In genomic region chr5:147189156-147189555, GRCm38 (mm10) we compare ENCODE assay signal across 10 mouse cellular contexts. TPM values are rescaled to one million over a fixed set of nuclear protein-coding genes. Genes with fewer than 3 reads are reported as not detected.
DNase-seq lines count a peak whose midpoint lies in the region; ATAC-seq lines count a peak whose summit lies in the region.
"Had no signal": no experiment of that assay in that cellular context is flagged by ENCODE, and none has a peak within 500 bp of the region (broad histone marks: within the 10 kb centered on the region; RNA-seq: fewer than 3 reads in every experiment).

No protein-coding gene starts in this region.

- H3K27me3 ChIP-seq in heart, embryonic 12.5 days (replicated peaks) = peaks cover 95% of the 10 kb centered on the region
- peaks cover 92% of the 10 kb centered on the region for H3K27me3 ChIP-seq in hindbrain, embryonic 14.5 days (ENCODE audit: control insufficient read depth, insufficient read depth, low read length)
- H3K27me3 ChIP-seq in midbrain, embryonic 14.5 days (ENCODE audit: control insufficient read depth, insufficient read depth, low read length) = peaks cover 86% of the 10 kb centered on the region

- peak overlapping the region; percentile 44 for H3K4me3 ChIP-seq in heart, embryonic 12.5 days
- H3K4me3 ChIP-seq in brown adipose tissue, adult 24 weeks (ENCODE audit: insufficient read depth, low read depth, low read length) = peak overlapping the region; percentile 34; the same call in 1 of the 2 replicates
- H3K4me3 ChIP-seq in hindbrain, embryonic 14.5 days (replicated peaks; ENCODE audit: low read length) = peak overlapping the region; percentile 30
- peak overlapping the region; percentile 36 for H3K4me3 ChIP-seq in midbrain, embryonic 14.5 days (replicated peaks; ENCODE audit: low read depth, low read length)

- ATAC-seq in heart, embryonic 12.5 days (ENCODE audit: insufficient number of reproducible peaks, low FRiP score) = no peak
- ATAC-seq in hindbrain, embryonic 14.5 days (ENCODE audit: low FRiP score) = 0 out of 2 replicates have a peak, but pooled peaks have one; percentile 24
- no peak for ATAC-seq in midbrain, embryonic 14.5 days (ENCODE audit: low FRiP score, low TSS enrichment)

- no peak overlapping the region for H3K9ac ChIP-seq in heart, embryonic 12.5 days
- no peak overlapping the region for H3K9ac ChIP-seq in hindbrain, embryonic 14.5 days
- peak overlapping the region; percentile 34; the same call in 1 of the 2 replicates for H3K9ac ChIP-seq in midbrain, embryonic 14.5 days (replicated peaks; ENCODE audit: low read length)

- DNase-seq in heart, adult 18-20 months = no peak
- DNase-seq in hindbrain, embryonic 14.5 days (ENCODE audit: low spot score) = peak; percentile 25
- DNase-seq in midbrain, embryonic 14.5 days = no peak
- no peak for DNase-seq in urinary bladder, postnatal 14 days (ENCODE audit: low spot score)
- no peak for DNase-seq in layer of hippocampus, adult 9-11 months
- DNase-seq in gastrocnemius, postnatal 14 days = no peak

- H3K36me3 ChIP-seq in heart, embryonic 12.5 days = no peaks in the 10 kb centered on the region
- no peaks in the 10 kb centered on the region for H3K36me3 ChIP-seq in hindbrain, embryonic 14.5 days (replicated peaks; ENCODE audit: control insufficient read depth, insufficient read depth)
- no peaks in the 10 kb centered on the region for H3K36me3 ChIP-seq in midbrain, embryonic 14.5 days (ENCODE audit: control insufficient read depth, insufficient read depth, low read length)

- intact Hi-C loops in gastrocnemius, postnatal 14 days (cut with DNase I; ENCODE audit: low total_unique reads) = no loop called here

- no peak overlapping the region for H3K27ac ChIP-seq in heart, embryonic 12.5 days (ENCODE audit: poor library complexity, severe bottlenecking)
- no peak overlapping the region for H3K27ac ChIP-seq in brown adipose tissue, adult 24 weeks (replicated peaks; ENCODE audit: low read depth, low read length)
- no peak overlapping the region for H3K27ac ChIP-seq in hindbrain, embryonic 14.5 days
- no peak overlapping the region for H3K27ac ChIP-seq in midbrain, embryonic 14.5 days (replicated peaks; ENCODE audit: low read depth, low read length)

- H3K4me2 ChIP-seq in heart, embryonic 12.5 days = peak overlapping the region; percentile 73
- peak overlapping the region; percentile 50 for H3K4me2 ChIP-seq in hindbrain, embryonic 14.5 days (replicated peaks)
- peak overlapping the region; percentile 64 for H3K4me2 ChIP-seq in midbrain, embryonic 14.5 days (ENCODE audit: low read length)

- under 1% methylated on average over 28 of the region's 28 CpGs for WGBS in heart, embryonic 12.5 days
- under 1% methylated on average over 28 of the region's 28 CpGs for WGBS in hindbrain, embryonic 14.5 days
- under 1% methylated on average over 28 of the region's 28 CpGs for WGBS in midbrain, embryonic 14.5 days

- no peaks in the 10 kb centered on the region for H3K9me3 ChIP-seq in heart, embryonic 12.5 days (replicated peaks)
- no peaks in the 10 kb centered on the region for H3K9me3 ChIP-seq in hindbrain, embryonic 14.5 days (ENCODE audit: control insufficient read depth, low read length)
- no peaks in the 10 kb centered on the region for H3K9me3 ChIP-seq in midbrain, embryonic 14.5 days (ENCODE audit: control insufficient read depth, low read length)

- H3K4me1 ChIP-seq in heart, embryonic 12.5 days (replicated peaks) = peaks cover 33% of the 10 kb centered on the region
- H3K4me1 ChIP-seq in brown adipose tissue, adult 24 weeks (ENCODE audit: control insufficient read depth, insufficient read depth, insufficient read length, low read length) = peaks cover 18% of the 10 kb centered on the region
- peaks cover 9% of the 10 kb centered on the region; the same call in 1 of the 2 replicates for H3K4me1 ChIP-seq in hindbrain, embryonic 14.5 days (replicated peaks; ENCODE audit: control insufficient read depth, insufficient read depth, low read length)
- peaks cover 22% of the 10 kb centered on the region; the same call in 1 of the 2 replicates for H3K4me1 ChIP-seq in midbrain, embryonic 14.5 days (ENCODE audit: control insufficient read depth, insufficient read depth, low read length)

RNA-seq across cellular contexts. Expression of gene Gsx1, which starts 0.7 kb away (rescaled TPM):
- not detected in 2 replicates for polyA plus RNA-seq in heart, embryonic 12.5 days (2016; fragmentation: Nextera tagmentation; extraction: Ambion mirVana)
- total RNA-seq in heart, adult 18-20 months (2021) = not detected
- not detected in 2 replicates for polyA plus RNA-seq in brown adipose tissue, adult 24 weeks (2012; ENCODE audit: insufficient read depth, insufficient read length, missing spikeins)
- polyA plus RNA-seq in hindbrain, embryonic 14.5 days (2014; fragmentation: Nextera tagmentation; extraction: Ambion mirVana) = 4.7 and 5.0 TPM in 2 replicates
- 5.7 and 8.6 TPM in 2 replicates for polyA plus RNA-seq in midbrain, embryonic 14.5 days (2014; fragmentation: Nextera tagmentation; extraction: Ambion mirVana)
- not detected for total RNA-seq in gastrocnemius, postnatal 14 days (2021)
- total RNA-seq: gastrocnemius, postnatal 4 days had no signal
- polyA plus RNA-seq: testis, adult 2 months had no signal
